Mouse (Mus musculus) midbrain, embryonic 15.5 days (tissue): ENCODE measurements around the gene Mgarp. TPM values are rescaled to one million over a fixed set of nuclear protein-coding genes. Genes with fewer than 3 reads are reported as not detected.
"Not testable (repeated sequence)": the region's sequence is repeated elsewhere in the genome, so short reads cannot be mapped to it uniquely, and the experiment has no call there.

Source experiments
- ATAC-seq: fragments of 200-750 bp; cut with Nextera tagmentation; replicated peaks from 2 replicates; pipeline ENCODE4 v1.8.0; 2017; ENCODE audit warnings: moderate TSS enrichment
- H3K27ac ChIP-seq: fragments of 300-500 bp; sonication (generic); 2 replicates; pipeline ENCODE4 v1.5.1; 2015; ENCODE audit warnings: mild to moderate bottlenecking, inconsistent platforms
- H3K27me3 ChIP-seq: fragments of 300-500 bp; sonication (generic); replicated peaks from 2 replicates; pipeline ENCODE4 v1.6.1; 2015; ENCODE audit warnings: inconsistent platforms
- H3K36me3 ChIP-seq: fragments of 300-500 bp; sonication (generic); replicated peaks from 2 replicates; pipeline ENCODE4 v1.6.1; 2015; ENCODE audit warnings: inconsistent platforms
- H3K4me1 ChIP-seq: fragments of 300-500 bp; sonication (generic); 2 replicates; pipeline ENCODE4 v1.6.1; 2015; ENCODE audit warnings: inconsistent platforms
- H3K4me2 ChIP-seq: fragments of 300-500 bp; sonication (generic); 2 replicates; pipeline ENCODE4 v1.6.1; 2015; ENCODE audit warnings: inconsistent platforms, mild to moderate bottlenecking, moderate library complexity
- H3K4me3 ChIP-seq: fragments of 300-500 bp; sonication (generic); 2 replicates; pipeline ENCODE4 v1.5.1; 2015; ENCODE audit warnings: mild to moderate bottlenecking, inconsistent platforms
- H3K9ac ChIP-seq: fragments of 300-500 bp; sonication (generic); 2 replicates; pipeline ENCODE4 v1.6.1; 2015; ENCODE audit warnings: mild to moderate bottlenecking, inconsistent platforms
- H3K9me3 ChIP-seq: fragments of 300-500 bp; sonication (generic); 2 replicates; pipeline ENCODE4 v1.6.1; 2016; ENCODE audit warnings: inconsistent platforms
- WGBS: fragments of 180-500 bp; shearing (Covaris S2); methylation state at CpG from one replicate; pipeline ENCODE4 v1.1.7; 2015; ENCODE audit warnings: mixed read lengths; 5-methylcytosine and 5-hydroxymethylcytosine counted together
- polyA plus RNA-seq: library from polyadenylated mRNA; unstranded; fragments of >200 nt; fragmentation: Nextera tagmentation; extraction: Ambion mirVana; gene quantifications from 2 replicates; pipeline ENCODE4 v1.2.1, GENCODE M21; 2015

The Mgarp gene
- polyA plus RNA-seq, 1 experiment from 2014 or later = 1.0 TPM

GRCm38 (mm10) chr3:51358660-51359557, 37.6 kb downstream of the Mgarp start:
- Histone ChIP-seq H3K27me3 (peaks cover 33% of the 10 kb centered on the region), H3K36me3 (no peaks in the 10 kb centered on the region), H3K4me3 (peak overlapping the region; percentile 34), H3K9ac (0 out of 2 replicates have a peak overlapping the region, but pooled peaks have one; percentile 1), H3K27ac (no peak overlapping the region), H3K4me1 (peaks cover 7% of the 10 kb centered on the region; the same call in 1 of the 2 replicates), H3K4me2 (peak overlapping the region; percentile 59), H3K9me3 (no peaks in the 10 kb centered on the region)
- WGBS = under 1% methylated on average over 50 of the region's 50 CpGs
- peak; percentile 71 for ATAC-seq

GRCm38 (mm10) chr3:51358181-51358580, 38.4 kb downstream of the Mgarp start:
- Histone ChIP-seq H3K27ac (no peak overlapping the region), H3K9me3 (no peaks in the 10 kb centered on the region), H3K4me1 (peaks cover 7% of the 10 kb centered on the region; the same call in 1 of the 2 replicates), H3K27me3 (peaks cover 29% of the 10 kb centered on the region), H3K4me2 (peak overlapping the region; percentile 59), H3K9ac (no peak overlapping the region), H3K4me3 (peak overlapping the region; percentile 34), H3K36me3 (no peaks in the 10 kb centered on the region)
- WGBS = 2% methylated on average over 15 of the region's 15 CpGs
- ATAC-seq = 0 out of 2 replicates have a peak, but pooled peaks have one; percentile 40

- H3K27me3 ChIP-seq = peaks cover 29% of the 10 kb centered on the region
- no peak overlapping the region for H3K9ac ChIP-seq
- WGBS = 12% methylated on average over 14 of the region's 14 CpGs
- H3K36me3 ChIP-seq = no peaks in the 10 kb centered on the region
- H3K4me1 ChIP-seq = peaks cover 7% of the 10 kb centered on the region; the same call in 1 of the 2 replicates
- H3K9me3 ChIP-seq = no peaks in the 10 kb centered on the region
- H3K27ac ChIP-seq = no peak overlapping the region
- H3K4me2 ChIP-seq = peak overlapping the region; percentile 59
- H3K4me3 ChIP-seq = peak overlapping the region; percentile 34
- no peak for ATAC-seq
These were observed 38.9 kb downstream of the Mgarp start for GRCm38 (mm10) chr3:51357624-51358023.

GRCm38 (mm10) chr3:51357078-51357477, 39.5 kb downstream of the Mgarp start:
- 48% methylated on average over 5 of the region's 5 CpGs for WGBS
- peaks cover 7% of the 10 kb centered on the region; the same call in 1 of the 2 replicates for H3K4me1 ChIP-seq

GRCm38 (mm10) chr3:51354956-51355355, 41.6 kb downstream of the Mgarp start:
- H3K4me3 ChIP-seq, H3K9me3 ChIP-seq, H3K36me3 ChIP-seq, ATAC-seq, H3K9ac ChIP-seq, H3K4me1 ChIP-seq, H3K27ac ChIP-seq, H3K4me2 ChIP-seq: not testable (repeated sequence)
- 88% methylated on average over 6 of the region's 6 CpGs for WGBS
- peaks cover 22% of the 10 kb centered on the region for H3K27me3 ChIP-seq

More at GRCm38 (mm10) chr3:51357078-51357477, 39.5 kb downstream of the Mgarp start:
- no peak overlapping the region for H3K4me3 ChIP-seq
- no peak for ATAC-seq
- H3K4me2 ChIP-seq = no peak overlapping the region
- no peaks in the 10 kb centered on the region for H3K36me3 ChIP-seq
- H3K9ac ChIP-seq = no peak overlapping the region
- H3K27ac ChIP-seq = no peak overlapping the region
- H3K27me3 ChIP-seq = peaks cover 29% of the 10 kb centered on the region
- no peaks in the 10 kb centered on the region for H3K9me3 ChIP-seq

GRCm38 (mm10) chr3:51354034-51354427, 42.5 kb downstream of the Mgarp start:
- peaks cover 14% of the 10 kb centered on the region for H3K27me3 ChIP-seq
- H3K27ac ChIP-seq = no peak overlapping the region
- 66% methylated on average over 3 of the region's 3 CpGs for WGBS
- peaks cover 5% of the 10 kb centered on the region; the same call in 1 of the 2 replicates for H3K4me1 ChIP-seq
- no peak for ATAC-seq
- H3K4me2 ChIP-seq = no peak overlapping the region
- no peaks in the 10 kb centered on the region for H3K9me3 ChIP-seq
- H3K36me3 ChIP-seq = no peaks in the 10 kb centered on the region
- no peak overlapping the region for H3K9ac ChIP-seq
- no peak overlapping the region for H3K4me3 ChIP-seq

GRCm38 (mm10) chr3:51353325-51354033, 43.1 kb downstream of the Mgarp start:
- no peak overlapping the region for H3K27ac ChIP-seq
- WGBS = 82% methylated on average over 4 of the region's 4 CpGs
- H3K4me1 ChIP-seq = no peaks in the 10 kb centered on the region
- no peaks in the 10 kb centered on the region for H3K9me3 ChIP-seq
- no peaks in the 10 kb centered on the region for H3K36me3 ChIP-seq
- H3K27me3 ChIP-seq = peaks cover 9% of the 10 kb centered on the region
- no peak overlapping the region for H3K4me3 ChIP-seq
- no peak overlapping the region for H3K4me2 ChIP-seq
- H3K9ac ChIP-seq = no peak overlapping the region
- no peak for ATAC-seq

GRCm38 (mm10) chr3:51350806-51351205, 45.7 kb downstream of the Mgarp start:
- H3K27ac ChIP-seq = no peak overlapping the region
- H3K4me2 ChIP-seq = no peak overlapping the region
- no peaks in the 10 kb centered on the region for H3K27me3 ChIP-seq
- no peak overlapping the region for H3K9ac ChIP-seq
- H3K4me1 ChIP-seq = no peaks in the 10 kb centered on the region
- WGBS = 44% methylated on average over 3 of the region's 3 CpGs
- H3K36me3 ChIP-seq = no peaks in the 10 kb centered on the region
- no peak for ATAC-seq
- H3K4me3 ChIP-seq = no peak overlapping the region
- no peaks in the 10 kb centered on the region for H3K9me3 ChIP-seq

GRCm38 (mm10) chr3:51348646-51349238, 47.8 kb downstream of the Mgarp start:
- Histone ChIP-seq H3K36me3 (no peaks in the 10 kb centered on the region), H3K4me2 (no peak overlapping the region), H3K27ac (no peak overlapping the region), H3K4me1 (no peaks in the 10 kb centered on the region), H3K9me3 (no peaks in the 10 kb centered on the region), H3K9ac (no peak overlapping the region), H3K27me3 (no peaks in the 10 kb centered on the region), H3K4me3 (no peak overlapping the region)
- 52% methylated on average over 3 of the region's 3 CpGs for WGBS
- no peak for ATAC-seq

GRCm38 (mm10) chr3:51345017-51345416, 51.5 kb downstream of the Mgarp start:
- not testable (repeated sequence) for H3K27ac ChIP-seq, ATAC-seq, H3K4me1 ChIP-seq, H3K4me3 ChIP-seq, H3K27me3 ChIP-seq, H3K4me2 ChIP-seq, H3K9me3 ChIP-seq, H3K36me3 ChIP-seq, H3K9ac ChIP-seq
- 89% methylated on average over 2 of the region's 2 CpGs for WGBS

- peaks cover 13% of the 10 kb centered on the region for H3K4me1 ChIP-seq
- ATAC-seq, H3K27ac ChIP-seq, H3K4me3 ChIP-seq, H3K36me3 ChIP-seq, H3K9ac ChIP-seq, H3K4me2 ChIP-seq, H3K9me3 ChIP-seq, H3K27me3 ChIP-seq: not testable (repeated sequence)
- 92% methylated on average over 6 of the region's 6 CpGs for WGBS
These were observed 52.4 kb downstream of the Mgarp start for GRCm38 (mm10) chr3:51344182-51344581.

- ATAC-seq = no peak
- Histone ChIP-seq H3K4me1 (peaks cover 20% of the 10 kb centered on the region), H3K9me3 (no peaks in the 10 kb centered on the region), H3K9ac (no peak overlapping the region), H3K36me3 (no peaks in the 10 kb centered on the region), H3K4me3 (no peak overlapping the region), H3K27me3 (no peaks in the 10 kb centered on the region), H3K4me2 (no peak overlapping the region), H3K27ac (no peak overlapping the region)
- WGBS = 96% methylated on average over 4 of the region's 4 CpGs
These were observed 53.3 kb downstream of the Mgarp start for GRCm38 (mm10) chr3:51343260-51343659.
